Mouse (Mus musculus) testis, adult 2 months (tissue): ENCODE results near the gene Ssr1. TPM values are rescaled to one million over a fixed set of nuclear protein-coding genes. Genes with fewer than 3 reads are reported as not detected.

Experiments
- H3K27ac ChIP-seq: fragments of 200-500 bp; 2 replicates; pipeline ENCODE4 v1.5.1; 2012; ENCODE audit warnings: low read depth, low read length; ENCODE audit not compliant: control insufficient read depth, insufficient read depth
- H3K27me3 ChIP-seq: fragments of 200-500 bp; 2 replicates; pipeline ENCODE4 v1.6.1; 2012; ENCODE audit warnings: mild to moderate bottlenecking, low read length, moderate library complexity; ENCODE audit not compliant: control insufficient read depth, insufficient read depth
- H3K36me3 ChIP-seq: fragments of 200-500 bp; 2 replicates; pipeline ENCODE4 v1.6.1; 2012; ENCODE audit warnings: mild to moderate bottlenecking, low read length; ENCODE audit not compliant: control insufficient read depth, insufficient read depth
- H3K4me1 ChIP-seq: fragments of 200-500 bp; 2 replicates; pipeline ENCODE4 v1.6.1; 2012; ENCODE audit warnings: low read length; ENCODE audit not compliant: control insufficient read depth, insufficient read depth
- H3K4me3 ChIP-seq: fragments of 200-500 bp; 2 replicates; pipeline ENCODE4 v1.5.1; 2012; ENCODE audit warnings: low read depth, mild to moderate bottlenecking, low read length, moderate library complexity, mixed read lengths; ENCODE audit not compliant: control insufficient read depth
- CTCF ChIP-seq: fragments of 200-500 bp; IDR thresholded peaks from 2 replicates; pipeline ENCODE4 v1.5.1; 2012; ENCODE audit warnings: low read depth, mild to moderate bottlenecking, inconsistent platforms, low read length, moderate library complexity; ENCODE audit not compliant: control insufficient read depth, insufficient read depth, insufficient replicate concordance
- POLR2A ChIP-seq: fragments of 200-500 bp; IDR thresholded peaks from 2 replicates; pipeline ENCODE4 v1.6.1; 2012; ENCODE audit warnings: low read depth, mild to moderate bottlenecking, inconsistent platforms, low read length, moderate library complexity; ENCODE audit not compliant: control insufficient read depth
- polyA plus RNA-seq: library from polyadenylated mRNA; depleted of rRNA; stranded (reverse); fragments of >200 nt; gene quantifications from 2 replicates; pipeline ENCODE4 v1.2.3, GENCODE M21; 2012

The Ssr1 gene
- polyA plus RNA-seq, 1 experiment: 17.7 TPM

DNA sequence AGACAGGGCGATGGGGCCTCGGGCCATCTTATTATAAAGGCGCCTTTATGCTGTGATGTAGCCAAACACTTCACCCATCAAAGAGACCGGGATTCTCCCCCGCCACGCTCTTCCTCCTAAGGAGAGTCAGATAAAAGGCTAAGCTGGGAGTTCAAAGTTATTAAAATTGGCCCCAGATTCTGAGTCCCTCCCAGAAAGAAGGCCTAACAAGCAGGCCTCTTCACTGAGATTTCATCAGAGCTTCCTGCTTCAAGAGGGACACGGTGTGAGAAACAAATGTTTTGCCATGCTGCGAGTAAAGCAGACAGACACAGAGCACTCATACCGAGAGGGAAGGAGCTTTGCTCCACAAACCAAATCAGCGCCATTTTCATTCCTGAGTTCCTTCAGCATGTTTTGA is 26.5 kb downstream of the Ssr1 start:
- Histone ChIP-seq H3K4me1 (peaks cover 35% of the 10 kb centered on the region), H3K27ac (no peak overlapping the region), H3K36me3 (no peaks in the 10 kb centered on the region), H3K27me3 (no peaks in the 10 kb centered on the region), H3K4me3 (no peak overlapping the region; the same call in 1 of the 2 replicates)
- TF ChIP-seq POLR2A (no peak), CTCF (no peak)

DNA sequence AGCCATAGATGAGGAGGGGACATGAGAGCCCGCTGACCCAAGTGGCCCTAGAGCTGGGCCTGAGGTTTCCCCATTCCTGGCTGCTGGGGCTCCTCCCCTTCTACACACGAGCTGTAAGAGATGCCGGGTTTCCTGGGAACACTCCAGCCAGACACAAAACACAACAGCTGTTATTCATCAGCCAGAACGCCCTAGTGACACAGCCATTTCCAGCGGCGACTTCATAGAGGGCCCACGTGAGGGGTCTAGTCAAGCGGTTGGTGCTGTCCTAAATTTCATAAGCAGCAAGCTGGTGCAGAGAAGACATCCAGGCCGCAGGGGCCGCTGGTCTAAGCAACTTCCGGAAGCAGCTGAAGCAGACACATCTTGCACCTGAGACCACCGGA is 27.0 kb downstream of the Ssr1 start:
- no peak for TF ChIP-seq CTCF
- no peak for TF ChIP-seq POLR2A
- Histone ChIP-seq H3K36me3 (no peaks in the 10 kb centered on the region), H3K27ac (no peak overlapping the region), H3K27me3 (no peaks in the 10 kb centered on the region), H3K4me3 (no peak overlapping the region; the same call in 1 of the 2 replicates), H3K4me1 (peaks cover 35% of the 10 kb centered on the region)

DNA sequence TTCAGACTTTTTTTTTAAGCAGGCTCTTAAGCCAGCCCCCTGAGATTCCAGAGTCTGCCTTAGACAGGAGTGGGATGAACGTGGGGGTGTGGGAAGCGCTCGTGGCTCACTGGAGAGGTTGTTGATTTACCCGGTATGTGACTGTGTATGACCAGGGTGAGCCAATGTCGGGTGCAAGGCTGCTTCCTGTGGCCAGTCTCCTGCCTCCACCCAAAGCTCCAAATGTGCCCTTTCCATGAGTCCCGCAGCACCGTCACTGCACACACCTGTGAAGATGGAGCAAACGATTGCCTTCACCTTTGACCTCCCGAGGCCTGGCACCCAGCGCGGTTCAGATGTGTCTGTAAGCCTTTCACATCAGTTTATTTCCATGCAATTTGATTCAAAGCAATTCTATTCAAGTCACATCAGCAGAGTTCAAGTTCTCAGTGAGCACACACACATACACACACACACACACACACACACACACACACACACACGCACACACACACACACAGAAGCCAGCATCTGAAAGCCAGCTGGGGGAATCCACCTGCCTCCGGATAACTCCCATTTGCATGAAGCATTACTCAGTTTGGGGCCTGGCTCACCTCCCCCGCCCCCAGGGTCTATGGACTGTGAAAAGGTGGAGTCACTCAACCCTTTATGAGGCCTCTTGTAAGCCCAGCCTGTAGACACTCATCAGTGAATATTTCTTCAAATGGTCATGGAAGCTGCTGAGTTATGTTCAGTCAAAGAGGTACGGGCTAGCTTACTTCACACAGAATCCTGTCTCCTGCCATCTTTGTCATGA is 27.6 kb downstream of the Ssr1 start:
- peaks cover 35% of the 10 kb centered on the region for H3K4me1 ChIP-seq
- H3K27ac ChIP-seq: no peak overlapping the region
- no peaks in the 10 kb centered on the region for H3K27me3 ChIP-seq
- H3K4me3 ChIP-seq: no peak overlapping the region
- no peak for TF ChIP-seq CTCF
- no peak for TF ChIP-seq POLR2A
- no peaks in the 10 kb centered on the region for H3K36me3 ChIP-seq

GRCm38 (mm10) chr13:37965126-37965914 is 28.7 kb downstream of the Ssr1 start:
- Histone ChIP-seq H3K36me3 (no peaks in the 10 kb centered on the region), H3K27ac (no peak overlapping the region), H3K4me3 (no peak overlapping the region; the same call in 1 of the 2 replicates), H3K4me1 (peaks cover 35% of the 10 kb centered on the region), H3K27me3 (no peaks in the 10 kb centered on the region)
- TF ChIP-seq POLR2A (no peak), CTCF (peak; percentile 77; the same call in 1 of the 2 replicates)

GRCm38 (mm10) chr13:37964128-37965087 is 29.6 kb downstream of the Ssr1 start:
- no peak overlapping the region for H3K27ac ChIP-seq
- TF ChIP-seq CTCF: no peak
- no peak for TF ChIP-seq POLR2A
- H3K27me3 ChIP-seq: no peaks in the 10 kb centered on the region
- H3K4me1 ChIP-seq: peaks cover 36% of the 10 kb centered on the region
- H3K4me3 ChIP-seq: no peak overlapping the region
- no peaks in the 10 kb centered on the region for H3K36me3 ChIP-seq

GRCm38 (mm10) chr13:37963354-37964007 is 30.5 kb downstream of the Ssr1 start:
- Histone ChIP-seq H3K27ac (no peak overlapping the region), H3K36me3 (no peaks in the 10 kb centered on the region)

More at GRCm38 (mm10) chr13:37963354-37964007, 30.5 kb downstream of the Ssr1 start:
- peak overlapping the region; percentile 72 for H3K4me3 ChIP-seq
- H3K4me1 ChIP-seq: peaks cover 45% of the 10 kb centered on the region
- no peaks in the 10 kb centered on the region for H3K27me3 ChIP-seq
- TF ChIP-seq POLR2A: no peak
- peak; percentile 81 for TF ChIP-seq CTCF
